Mouse (Mus musculus): ENCODE data around the gene Enam.
"Not testable (repeated sequence)": the region's sequence is repeated elsewhere in the genome, so short reads cannot be mapped to it uniquely, and the experiment has no call there.

DNA sequence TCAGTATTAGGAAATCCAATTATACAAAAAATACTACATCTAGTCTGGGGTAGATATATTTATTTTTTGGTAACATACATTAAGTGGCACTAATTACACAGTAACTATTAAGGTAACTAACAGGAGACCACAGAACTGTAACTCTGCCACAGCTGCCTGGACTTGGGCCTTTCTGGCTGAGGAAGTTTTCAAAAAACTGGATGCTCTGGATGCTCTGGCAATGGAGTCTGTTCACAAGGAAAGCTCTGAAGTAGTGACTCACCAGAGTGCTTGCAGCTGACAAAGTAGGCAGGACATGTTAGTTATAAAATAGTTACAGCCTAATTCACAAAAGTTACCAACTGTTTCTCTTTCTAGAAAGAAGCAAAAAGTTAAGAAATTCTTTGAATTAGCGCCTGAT is 56.6 kb downstream of the Enam start:
- TF ChIP-seq POLR2A (IDR thresholded peaks at IDR 0.05; ENCODE audit: low read depth, low read length); CTCF (conservative IDR thresholded peaks at IDR 0.05; ENCODE audit: insufficient read depth, insufficient read length, low read depth, low read length): not testable (repeated sequence)

All from kidney, adult 2 months (tissue).